Mouse (Mus musculus) lung, embryonic 16.5 days (tissue): ENCODE measurements around the gene Slc15a4. TPM values are rescaled to one million over a fixed set of nuclear protein-coding genes. Genes with fewer than 3 reads are reported as not detected.

Experiments used
- ATAC-seq: fragments of 200-750 bp; cut with Nextera tagmentation; 2 replicates; pipeline ENCODE4 v1.8.0; 2017; ENCODE audit warnings: low read depth, mild to moderate bottlenecking, moderate library complexity
- H3K27ac ChIP-seq: fragments of 300-500 bp; sonication (generic); 2 replicates; pipeline ENCODE4 v1.5.1; 2014; ENCODE audit warnings: mild to moderate bottlenecking, control low read depth, low read length
- H3K27me3 ChIP-seq: fragments of 300-500 bp; sonication (generic); 2 replicates; pipeline ENCODE4 v1.6.1; 2014; ENCODE audit warnings: low read depth, low read length, mixed read lengths; ENCODE audit not compliant: control insufficient read depth, insufficient read depth
- H3K36me3 ChIP-seq: fragments of 300-500 bp; sonication (generic); 2 replicates; pipeline ENCODE4 v1.6.1; 2014; ENCODE audit warnings: low read length; ENCODE audit not compliant: control insufficient read depth, insufficient read depth
- H3K4me1 ChIP-seq: fragments of 300-500 bp; sonication (generic); replicated peaks from 2 replicates; pipeline ENCODE4 v1.6.1; 2014; ENCODE audit warnings: low read length, mixed read lengths; ENCODE audit not compliant: control insufficient read depth, insufficient read depth
- H3K4me2 ChIP-seq: fragments of 300-500 bp; sonication (generic); 2 replicates; pipeline ENCODE4 v1.6.1; 2014; ENCODE audit warnings: low read depth, low read length, control low read depth
- H3K4me3 ChIP-seq: fragments of 300-500 bp; sonication (generic); 2 replicates; pipeline ENCODE4 v1.5.1; 2014; ENCODE audit warnings: mild to moderate bottlenecking, low read length, control low read depth
- H3K9ac ChIP-seq: fragments of 300-500 bp; sonication (generic); 2 replicates; pipeline ENCODE4 v1.6.1; 2014; ENCODE audit warnings: low read length, control low read depth
- H3K9me3 ChIP-seq: fragments of 300-500 bp; sonication (generic); 2 replicates; pipeline ENCODE4 v1.6.1; 2016; ENCODE audit warnings: low read length; ENCODE audit not compliant: control insufficient read depth
- WGBS: fragments of 180-500 bp; shearing (Covaris S2); extraction: QIAGEN DNeasy Blood & Tissue Kit; methylation state at CpG from one replicate; pipeline ENCODE4 v1.1.7; 2014; 5-methylcytosine and 5-hydroxymethylcytosine counted together
- polyA plus RNA-seq: library from polyadenylated mRNA; unstranded; fragments of >200 nt; fragmentation: Nextera tagmentation; extraction: Ambion mirVana; gene quantifications from 2 replicates; pipeline ENCODE4 v1.2.1, GENCODE M21; 2015

Gene Slc15a4
- 22.8 and 23.6 TPM in 2 replicates for polyA plus RNA-seq

GRCm38 (mm10) chr5:127632167-127633145 lies at the start of gene Slc15a4, which contains the start of gene Glt1d1:
Slc15a4 (minus strand) TSS chr5:127632897.
Glt1d1 (plus strand) TSS chr5:127632262.
- Histone ChIP-seq H3K4me2 (peak within 1 kb of the TSS; percentile 74), H3K4me1 (no peaks in the 10 kb centered on the region), H3K9me3 (no peaks in the 10 kb centered on the region), H3K27me3 (peaks cover 20% of the 10 kb centered on the region), H3K27ac (no peak within 1 kb of the TSS), H3K36me3 (no peaks in the 10 kb centered on the region), H3K9ac (peak within 1 kb of the TSS; percentile 41), H3K4me3 (peak within 1 kb of the TSS; percentile 44)
- peak; percentile 43 for ATAC-seq
- 1% methylated on average over 56 of the region's 62 CpGs for WGBS

GRCm38 (mm10) chr5:127678501-127678900 lies 45.8 kb upstream of the Slc15a4 start:
- no peak for ATAC-seq
- no peaks in the 10 kb centered on the region for H3K36me3 ChIP-seq
- no peaks in the 10 kb centered on the region for H3K4me1 ChIP-seq

DNA sequence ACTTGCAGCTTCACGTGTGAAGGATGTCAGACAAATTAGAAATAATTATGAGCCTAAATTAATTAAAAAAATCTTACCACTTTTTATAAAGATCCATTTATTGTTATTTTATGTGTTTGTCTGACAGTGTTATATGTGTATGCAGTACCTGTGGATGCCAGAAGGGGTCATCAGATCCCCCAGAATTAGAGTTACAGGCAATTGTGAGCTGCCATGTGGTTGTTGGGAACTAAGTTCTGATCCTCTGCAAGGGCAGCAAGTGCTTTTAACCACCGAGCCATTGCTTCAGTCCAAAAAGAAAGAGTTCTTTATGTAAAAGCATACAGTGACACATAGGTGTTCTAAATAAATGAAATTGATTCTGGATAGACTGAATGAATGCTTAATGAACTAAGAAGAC lies 44.9 kb upstream of the Slc15a4 start:
- Histone ChIP-seq H3K4me1 (no peaks in the 10 kb centered on the region), H3K9ac (no peak overlapping the region), H3K27ac (no peak overlapping the region), H3K9me3 (peaks cover 5% of the 10 kb centered on the region), H3K27me3 (no peaks in the 10 kb centered on the region), H3K4me3 (no peak overlapping the region), H3K4me2 (no peak overlapping the region), H3K36me3 (no peaks in the 10 kb centered on the region)
- ATAC-seq = no peak
- 89% methylated on average over 2 of the region's 2 CpGs for WGBS

More at GRCm38 (mm10) chr5:127678501-127678900, 45.8 kb upstream of the Slc15a4 start:
- Histone ChIP-seq H3K27ac (no peak overlapping the region), H3K27me3 (no peaks in the 10 kb centered on the region), H3K4me2 (no peak overlapping the region), H3K9ac (no peak overlapping the region), H3K4me3 (no peak overlapping the region), H3K9me3 (peaks cover 5% of the 10 kb centered on the region)
- WGBS = 91% methylated on average over 5 of the region's 5 CpGs

DNA sequence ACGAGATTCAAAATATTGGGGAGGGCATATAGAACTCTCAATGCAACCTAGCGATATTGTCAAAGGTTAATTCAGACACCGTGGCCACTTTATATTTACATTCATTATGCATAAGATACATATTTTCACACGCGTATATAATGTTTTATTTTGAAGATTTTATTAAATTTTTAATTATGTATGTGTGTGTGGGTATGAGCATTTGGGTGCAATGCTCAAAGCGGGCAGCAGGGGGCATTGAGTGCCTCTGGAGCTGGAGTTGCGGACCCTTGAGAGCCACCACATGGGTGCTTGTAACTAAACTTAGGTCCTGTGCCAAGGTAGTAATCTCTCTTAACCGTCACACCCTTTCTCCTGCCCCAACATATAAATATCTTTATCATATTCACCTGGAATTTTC lies 41.2 kb upstream of the Slc15a4 start:
- WGBS = 88% methylated on average over 8 of the region's 8 CpGs

DNA sequence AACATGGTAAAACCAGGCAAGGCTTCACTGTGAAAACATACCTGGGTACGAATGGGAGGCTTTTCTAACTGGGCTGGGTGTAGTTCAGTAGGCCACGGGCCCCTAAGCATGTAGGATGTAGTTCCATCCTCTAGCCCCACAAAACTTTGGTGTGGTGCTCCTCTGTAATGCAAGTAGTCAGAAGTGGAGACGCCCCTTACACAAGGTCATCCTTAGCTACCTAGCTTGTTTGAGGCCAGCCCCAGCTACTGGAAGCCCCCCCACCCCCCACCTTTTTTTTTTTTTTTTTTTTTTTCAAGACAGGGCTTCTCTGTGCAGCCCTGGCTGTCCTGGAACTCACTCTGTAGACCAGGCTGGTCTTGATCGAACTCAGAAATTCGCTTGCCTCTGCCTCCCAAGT lies 28.3 kb upstream of the Slc15a4 start:
- ATAC-seq = no peak
- H3K27me3 ChIP-seq = no peaks in the 10 kb centered on the region
- H3K4me2 ChIP-seq = no peak overlapping the region
- no peaks in the 10 kb centered on the region for H3K4me1 ChIP-seq
- no peak overlapping the region for H3K4me3 ChIP-seq
- no peak overlapping the region for H3K9ac ChIP-seq
- WGBS = 82% methylated on average over 5 of the region's 5 CpGs
- H3K9me3 ChIP-seq = no peaks in the 10 kb centered on the region; the same call in 1 of the 2 replicates
- no peak overlapping the region for H3K27ac ChIP-seq
- no peaks in the 10 kb centered on the region for H3K36me3 ChIP-seq

More for the DNA sequence above, 41.2 kb upstream of the Slc15a4 start:
- H3K9ac ChIP-seq = no peak overlapping the region
- H3K9me3 ChIP-seq = peaks cover 5% of the 10 kb centered on the region
- H3K36me3 ChIP-seq = no peaks in the 10 kb centered on the region
- H3K27me3 ChIP-seq = no peaks in the 10 kb centered on the region
- H3K4me3 ChIP-seq = no peak overlapping the region
- H3K27ac ChIP-seq = no peak overlapping the region
- no peak overlapping the region for H3K4me2 ChIP-seq
- ATAC-seq = no peak
- no peaks in the 10 kb centered on the region for H3K4me1 ChIP-seq

- Histone ChIP-seq H3K36me3 (no peaks in the 10 kb centered on the region), H3K9ac (no peak overlapping the region), H3K27ac (no peak overlapping the region), H3K4me1 (no peaks in the 10 kb centered on the region), H3K9me3 (no peaks in the 10 kb centered on the region; the same call in 1 of the 2 replicates), H3K4me3 (no peak overlapping the region), H3K4me2 (no peak overlapping the region), H3K27me3 (no peaks in the 10 kb centered on the region)
- ATAC-seq = no peak
- 68% methylated on average over 5 of the region's 5 CpGs for WGBS
Observed at GRCm38 (mm10) chr5:127660267-127660666, 27.6 kb upstream of the Slc15a4 start.

DNA sequence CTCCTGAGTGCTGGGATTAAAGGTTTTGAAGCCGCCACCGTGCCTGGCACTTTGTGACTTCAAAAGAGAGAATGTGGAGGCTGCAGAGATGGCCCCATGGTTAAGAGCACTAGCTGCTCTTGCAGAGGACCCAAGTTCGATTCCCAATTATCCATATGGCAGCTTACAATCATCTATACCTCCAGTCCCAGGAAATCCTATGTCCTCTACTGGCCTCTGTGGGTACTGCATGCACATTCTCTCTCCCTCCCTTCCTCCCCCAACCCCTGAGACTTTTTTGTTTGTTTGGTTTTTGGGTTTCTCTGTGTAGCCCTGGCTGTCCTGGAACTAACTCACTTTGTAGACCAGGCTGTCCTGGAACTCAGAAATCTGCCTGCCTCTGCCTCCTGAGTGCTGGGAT lies 26.6 kb upstream of the Slc15a4 start:
- Histone ChIP-seq H3K9me3 (no peaks in the 10 kb centered on the region; the same call in 1 of the 2 replicates), H3K9ac (no peak overlapping the region), H3K36me3 (no peaks in the 10 kb centered on the region), H3K4me2 (no peak overlapping the region), H3K4me3 (no peak overlapping the region), H3K27ac (no peak overlapping the region), H3K27me3 (no peaks in the 10 kb centered on the region), H3K4me1 (no peaks in the 10 kb centered on the region)
- ATAC-seq = no peak
- 92% methylated on average over 3 of the region's 3 CpGs for WGBS

DNA sequence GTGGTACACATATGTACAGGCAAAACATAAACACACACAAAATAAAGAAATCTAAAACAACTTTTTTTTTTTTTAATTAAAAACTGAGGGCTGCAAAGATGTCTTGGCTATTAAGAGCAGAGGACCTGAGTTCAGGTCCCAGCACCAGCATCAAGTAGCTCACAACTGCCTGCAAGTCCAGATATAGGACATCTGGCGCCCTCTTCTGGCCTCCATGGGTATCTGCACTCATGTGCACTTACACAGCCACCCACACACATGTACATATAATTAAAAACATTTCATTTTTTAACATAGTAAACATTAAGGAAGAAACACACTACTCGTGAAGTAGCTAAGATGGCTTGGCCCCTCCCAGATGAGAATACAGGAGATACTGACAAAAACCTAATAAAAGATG lies 25.6 kb upstream of the Slc15a4 start:
- WGBS = 73% methylated on average over 2 of the region's 2 CpGs

DNA sequence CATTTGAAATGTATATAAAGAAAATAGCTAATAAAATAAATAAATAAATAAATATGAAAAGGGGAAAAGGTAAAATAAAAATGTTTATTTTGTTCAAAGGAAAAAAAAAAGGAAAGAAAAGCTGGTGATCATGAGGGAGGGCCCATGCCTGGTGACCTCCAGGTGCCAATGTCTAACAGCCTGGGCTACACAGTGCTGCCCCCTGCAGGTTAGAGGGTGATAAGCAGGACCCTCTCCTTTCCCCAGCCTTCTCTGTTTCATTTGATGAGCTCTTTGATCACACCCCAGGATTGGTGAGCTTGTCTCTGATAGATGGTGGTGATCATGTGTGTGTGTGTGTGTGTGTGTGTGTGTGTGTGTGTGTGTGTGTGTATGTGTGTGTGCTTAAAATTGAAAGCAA lies 16.4 kb upstream of the Slc15a4 start:
- Histone ChIP-seq H3K27ac (no peak overlapping the region), H3K36me3 (no peaks in the 10 kb centered on the region), H3K4me3 (no peak overlapping the region), H3K9ac (no peak overlapping the region), H3K9me3 (0 out of 2 replicates have a peak, but pooled peaks cover 2% of the 10 kb centered on the region), H3K27me3 (no peaks in the 10 kb centered on the region), H3K4me1 (no peaks in the 10 kb centered on the region), H3K4me2 (no peak overlapping the region)
- ATAC-seq = no peak

More for the DNA sequence above, 25.6 kb upstream of the Slc15a4 start:
- no peak for ATAC-seq
- Histone ChIP-seq H3K9me3 (no peaks in the 10 kb centered on the region; the same call in 1 of the 2 replicates), H3K36me3 (no peaks in the 10 kb centered on the region), H3K4me3 (no peak overlapping the region), H3K9ac (no peak overlapping the region), H3K27ac (no peak overlapping the region), H3K27me3 (no peaks in the 10 kb centered on the region), H3K4me2 (no peak overlapping the region), H3K4me1 (no peaks in the 10 kb centered on the region)
